Mouse (Mus musculus): Measurements from ENCODE around the gene Tnnc1.

Gene Tnnc1

DNA sequence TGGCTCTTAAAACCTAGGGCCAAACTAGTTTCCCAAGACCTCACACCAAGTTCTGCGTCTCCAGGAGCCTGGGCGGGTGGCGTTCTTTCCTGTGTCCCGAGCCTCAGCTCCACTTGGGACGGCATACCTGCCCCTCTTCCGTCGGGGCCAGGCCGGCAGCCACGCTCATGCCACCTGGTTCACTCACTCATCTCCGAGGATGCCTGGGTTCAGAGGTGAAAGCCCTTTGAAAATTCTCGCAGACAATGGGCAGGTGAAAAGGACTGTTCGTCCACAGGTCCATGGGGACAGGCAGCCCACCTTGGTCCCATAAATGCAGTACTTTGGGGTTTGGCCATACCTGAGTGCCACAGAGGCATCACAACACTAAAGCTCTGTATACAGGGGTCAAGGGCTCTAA, 23.9 kb upstream of the Tnnc1 start:
- DNase-seq (ENCODE audit: low read depth, low spot score), result no peak

DNA sequence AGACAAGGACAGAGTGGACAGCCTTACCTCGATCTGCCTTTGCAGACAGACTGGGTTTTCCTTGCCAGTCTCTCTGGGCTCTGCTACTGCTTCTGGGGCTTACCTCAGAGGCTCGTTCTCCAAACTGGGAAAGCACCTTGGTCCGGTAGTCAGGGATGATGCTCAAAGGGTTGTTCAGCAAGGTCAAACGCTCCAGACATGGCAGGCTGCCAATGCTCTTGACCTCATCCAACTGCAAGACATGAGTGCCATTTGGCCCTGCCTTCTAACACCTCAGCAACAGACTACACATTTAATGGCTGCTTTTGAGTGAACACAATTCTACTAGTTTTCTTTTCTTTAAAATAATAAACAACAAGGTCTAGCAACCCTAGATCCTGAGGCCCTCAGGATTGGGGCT, 21.5 kb upstream of the Tnnc1 start:
- no peak for DNase-seq (ENCODE audit: low read depth, low spot score)

- DNase-seq (ENCODE audit: low read depth, low spot score), result no peak
These were observed 19.3 kb upstream of the Tnnc1 start for GRCm38 (mm10) chr14:31188771-31189181.

DNA sequence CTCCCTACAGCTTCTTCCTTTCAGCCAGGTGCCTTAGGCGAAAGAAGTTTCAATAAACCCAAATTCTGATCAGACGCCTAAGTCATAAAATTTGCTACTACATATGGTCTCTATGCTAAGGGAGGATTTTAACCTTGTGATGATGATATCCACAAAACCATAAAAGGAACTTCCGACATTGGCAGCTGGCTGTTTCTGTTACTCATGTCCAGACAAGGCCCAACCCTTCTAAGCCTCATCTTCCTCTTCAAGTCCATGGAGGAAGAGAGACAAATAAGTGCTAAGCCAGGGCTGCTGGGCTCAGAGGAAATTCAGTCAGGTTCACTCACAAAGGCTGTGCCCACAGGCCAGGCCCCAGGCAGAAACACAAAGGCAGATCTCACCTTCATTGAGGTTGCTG, 18.8 kb upstream of the Tnnc1 start:
- DNase-seq (ENCODE audit: low read depth, low spot score), result no peak

DNA sequence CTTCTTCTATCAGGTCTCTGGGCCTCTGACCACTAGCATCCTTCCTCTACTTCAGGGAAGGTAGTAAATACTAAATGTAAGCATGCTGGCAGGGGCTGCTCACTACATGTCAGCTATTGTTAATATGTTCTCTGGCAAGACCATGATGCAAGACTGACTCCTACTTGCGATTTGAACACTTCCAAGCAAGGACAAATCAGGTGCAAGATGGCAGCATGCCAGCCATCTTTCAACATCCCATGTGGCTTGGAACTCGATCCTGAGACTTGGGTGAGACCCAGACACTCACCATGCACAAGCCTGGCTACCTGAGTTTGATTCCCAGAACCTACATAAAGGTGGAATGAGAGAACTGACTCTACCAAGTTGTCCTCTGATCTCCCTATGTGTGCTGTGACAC, 16.2 kb upstream of the Tnnc1 start:
- no peak for DNase-seq (ENCODE audit: low read depth, low spot score)

DNA sequence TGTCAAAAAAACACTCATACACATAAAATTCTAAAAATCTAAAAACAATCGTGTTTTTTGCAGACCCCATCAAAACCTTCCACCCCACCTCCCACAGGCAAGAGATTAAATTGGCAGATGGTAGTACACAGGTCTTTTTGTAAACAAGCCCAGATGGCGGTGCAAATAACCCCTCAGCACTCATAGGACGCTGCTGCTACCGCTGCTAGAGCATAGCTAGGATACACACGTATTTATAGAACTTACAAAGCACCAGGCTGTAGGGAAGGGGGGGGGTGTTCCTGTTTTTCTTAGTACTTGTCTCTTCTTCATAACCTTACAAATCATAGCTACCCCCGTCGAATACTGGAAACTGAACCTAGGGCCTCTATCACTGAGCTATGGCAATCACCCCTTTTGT, 14.3 kb upstream of the Tnnc1 start:
- DNase-seq (ENCODE audit: low read depth, low spot score), result no peak

DNA sequence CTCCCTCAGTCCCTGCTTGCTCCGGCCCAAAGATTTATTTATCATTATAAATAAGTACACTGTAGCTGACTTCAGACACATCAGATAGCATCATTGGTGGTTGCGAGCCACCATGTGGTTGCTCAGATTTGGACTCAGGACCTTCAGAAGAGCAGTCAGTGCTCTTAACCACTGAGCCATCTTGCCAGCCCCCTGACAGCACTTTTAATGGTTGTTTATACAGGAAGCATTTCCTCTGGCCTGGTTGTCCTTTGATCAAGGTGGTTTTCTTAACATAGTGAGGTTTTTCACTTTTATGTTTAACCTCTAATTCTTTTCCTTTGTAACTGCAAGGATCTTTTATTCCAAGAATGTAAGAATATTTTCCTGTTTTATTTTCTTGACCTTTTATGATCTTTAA, 13.7 kb upstream of the Tnnc1 start:
- DNase-seq (ENCODE audit: low read depth, low spot score), result no peak

DNA sequence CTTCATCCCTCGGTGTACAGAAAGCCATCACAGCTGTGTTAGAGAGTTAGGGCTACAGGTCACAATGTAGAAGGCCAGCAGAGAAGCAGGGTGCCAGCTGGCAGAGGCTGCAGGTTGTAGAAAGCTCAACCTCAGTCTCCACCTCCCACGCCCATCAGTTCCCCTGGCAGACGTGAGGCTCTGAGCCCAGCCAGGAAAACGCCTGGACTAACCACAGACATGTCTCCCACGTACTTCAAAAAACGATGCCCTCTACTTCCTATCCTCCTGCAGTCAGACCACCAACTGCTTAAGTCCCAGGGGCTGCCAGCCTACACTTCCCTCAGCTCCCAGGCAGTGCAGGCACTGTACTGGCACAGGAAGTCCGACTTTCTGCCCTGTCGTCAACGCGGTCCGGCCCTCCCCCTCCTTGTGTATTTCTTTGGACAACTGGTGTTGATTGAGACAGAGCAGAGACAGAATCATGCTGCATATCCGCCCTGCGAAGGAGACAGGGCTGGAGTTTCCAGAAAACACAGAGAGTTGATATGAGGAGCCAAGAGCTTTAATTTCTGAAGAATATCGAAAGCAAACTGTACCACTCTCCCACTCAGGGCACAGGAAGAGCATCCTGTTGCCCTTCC, 13.1 kb upstream of the Tnnc1 start:
- DNase-seq (ENCODE audit: low read depth, low spot score), result no peak

- no peak for DNase-seq (ENCODE audit: low read depth, low spot score)
These were observed 12.6 kb upstream of the Tnnc1 start for GRCm38 (mm10) chr14:31195521-31195920.

- no peak for DNase-seq (ENCODE audit: low read depth, low spot score)
These were observed 12.1 kb upstream of the Tnnc1 start for GRCm38 (mm10) chr14:31195968-31196367.

GRCm38 (mm10) chr14:31197547-31198516, 10.3 kb upstream of the Tnnc1 start:
- DNase-seq (ENCODE audit: low read depth, low spot score), result no peak

DNA sequence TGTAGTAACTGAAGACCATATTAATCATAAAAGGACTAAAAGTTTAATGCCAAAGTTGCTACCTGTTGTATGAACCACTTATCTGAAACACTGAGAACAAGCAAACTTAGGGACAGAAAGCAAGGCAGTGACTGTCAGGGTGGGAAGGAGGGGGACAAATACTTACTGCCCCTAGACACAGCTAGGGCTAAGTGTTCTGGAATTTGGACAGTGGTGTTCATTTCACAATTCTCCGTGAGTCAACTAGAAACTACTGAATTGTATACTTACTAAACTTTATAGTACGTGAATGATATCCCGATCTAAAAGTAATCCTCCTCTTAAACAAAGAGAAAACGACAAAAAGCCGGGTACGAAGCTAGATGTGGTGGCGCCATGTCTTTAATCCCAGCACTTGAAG, 8.5 kb upstream of the Tnnc1 start:
- no peak for DNase-seq (ENCODE audit: low read depth, low spot score)

DNA sequence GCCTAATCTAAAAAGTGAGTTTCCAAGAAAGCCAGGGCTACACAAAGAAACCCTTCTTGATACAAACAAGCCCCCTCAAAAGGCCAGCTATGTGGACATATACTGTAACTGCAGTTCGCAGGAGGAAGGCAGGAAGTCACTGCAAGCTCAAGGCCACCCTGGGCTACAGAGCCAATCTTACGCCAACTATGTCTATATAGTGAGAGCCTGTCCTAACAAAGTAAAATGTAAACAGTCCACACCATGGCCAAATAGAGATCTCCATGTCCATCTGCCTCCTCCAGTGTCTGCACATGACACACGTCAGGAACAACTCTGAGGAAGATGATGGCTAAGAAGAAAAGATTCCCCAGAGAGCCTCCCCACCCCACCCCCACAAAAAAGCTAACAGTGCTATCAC, 8.1 kb upstream of the Tnnc1 start:
- DNase-seq (ENCODE audit: low read depth, low spot score), result no peak

DNA sequence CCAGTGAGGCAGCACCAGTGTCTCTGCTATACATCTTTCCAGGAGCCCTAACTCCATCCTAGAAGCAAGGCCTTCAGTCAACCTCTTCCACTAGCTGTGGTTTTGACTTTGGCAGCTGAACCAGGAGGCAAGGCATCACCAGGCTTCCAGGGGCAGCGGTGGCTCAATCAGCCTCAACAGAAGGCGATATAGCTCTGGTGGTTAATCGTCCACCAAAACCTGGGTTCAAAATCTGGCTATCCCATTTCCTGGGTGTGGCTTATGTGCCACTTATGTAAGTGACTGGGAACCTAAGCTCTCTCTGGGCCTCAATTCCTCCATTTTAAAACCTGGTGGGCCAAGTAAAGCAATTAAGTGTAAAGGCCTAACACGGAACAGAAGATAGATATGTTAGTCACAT, 3.3 kb upstream of the Tnnc1 start:
- no peak for DNase-seq (ENCODE audit: low read depth, low spot score)

DNA sequence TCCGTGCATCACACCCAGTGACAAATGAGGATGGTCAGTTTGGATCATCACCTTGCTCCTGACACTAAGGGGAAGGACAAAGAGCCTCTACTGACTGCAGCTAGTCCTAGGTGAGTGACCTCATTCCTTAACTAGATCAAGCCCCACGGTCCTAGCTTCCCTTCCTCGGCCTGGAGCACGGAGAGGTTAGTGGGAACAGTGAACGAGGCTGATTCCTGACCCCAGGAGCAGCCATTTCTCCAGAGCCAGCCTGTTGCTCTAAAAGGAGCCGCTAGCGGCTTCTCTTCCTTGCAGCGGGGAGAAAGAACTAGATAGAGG, 2.9 kb upstream of the Tnnc1 start:
- DNase-seq (ENCODE audit: low read depth, low spot score), result no peak

DNA sequence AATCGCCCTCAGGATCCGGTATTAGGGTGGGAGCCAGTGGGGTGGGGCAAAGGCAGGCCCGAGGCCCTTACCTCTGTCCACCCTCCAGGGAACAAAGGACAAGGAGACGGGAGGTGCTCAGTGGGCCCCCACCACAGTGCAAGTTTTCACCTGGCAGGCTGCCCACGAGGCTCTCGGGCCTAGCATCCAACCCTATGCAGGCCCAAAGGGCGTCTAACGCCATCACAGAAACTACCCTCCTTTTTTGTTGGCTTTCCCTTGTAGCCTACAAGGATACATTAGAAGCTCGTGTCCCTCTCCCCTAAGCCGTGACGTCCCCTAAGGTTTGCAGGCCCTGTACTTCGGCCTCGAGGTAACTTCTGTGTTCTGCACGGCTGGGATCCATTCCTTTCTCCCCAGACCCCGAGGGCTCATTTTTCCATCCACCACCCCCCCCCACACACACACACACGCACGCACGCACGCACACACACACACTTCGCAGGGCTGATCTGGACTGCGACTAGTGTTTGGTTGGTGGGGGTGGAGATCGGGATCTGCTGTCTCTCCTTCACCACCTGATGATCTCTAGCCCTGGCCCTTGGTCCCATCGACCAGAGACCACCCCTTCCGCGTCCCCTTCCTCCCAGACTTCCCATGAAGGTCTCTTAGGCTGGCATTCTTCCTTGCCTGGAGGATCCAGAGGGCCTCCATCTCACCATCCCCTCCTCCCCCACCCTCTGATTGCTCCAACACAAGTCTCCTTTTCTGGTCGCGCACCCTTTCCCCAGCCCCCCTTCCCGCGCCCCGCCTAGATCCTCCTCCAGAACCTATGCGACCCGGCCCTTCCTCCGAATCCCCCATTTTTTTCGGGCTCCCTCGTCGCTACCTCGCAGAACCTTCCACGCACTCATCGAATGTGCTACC, 2.3 kb upstream of the Tnnc1 start:
- no peak for DNase-seq (ENCODE audit: low read depth, low spot score)

GRCm38 (mm10) chr14:31206472-31206981, 1.6 kb upstream of the Tnnc1 start:
- DNase-seq (ENCODE audit: low read depth, low spot score), result peak; percentile 91

- no peak for DNase-seq (ENCODE audit: low read depth, low spot score)
These were observed 862 bp upstream of the Tnnc1 start for GRCm38 (mm10) chr14:31207070-31207830.

DNA sequence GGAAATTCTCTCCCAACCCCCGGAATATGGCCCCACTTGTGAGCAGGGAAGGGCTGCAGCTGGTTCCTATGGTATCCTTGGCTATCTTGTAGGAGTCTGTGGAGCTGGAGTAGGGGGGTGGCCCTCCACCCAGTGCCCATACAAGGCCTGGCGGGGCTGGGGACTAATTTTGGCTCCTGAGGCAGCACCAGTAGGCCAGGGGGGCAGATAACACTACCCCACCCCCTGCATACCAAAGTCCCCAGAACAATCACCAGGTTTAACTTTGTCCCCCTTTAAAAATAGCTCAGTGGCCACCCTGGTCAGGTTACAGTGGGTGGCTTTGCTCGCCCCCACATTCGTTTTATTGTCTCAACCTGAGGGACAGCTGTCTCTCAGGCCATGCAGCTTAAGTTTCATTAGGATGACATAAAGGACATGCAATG, 1.0 kb downstream of the Tnnc1 start:
- DNase-seq (ENCODE audit: low read depth, low spot score), result no peak

- DNase-seq (ENCODE audit: low read depth, low spot score), result no peak
These were observed 3.7 kb downstream of the Tnnc1 start for GRCm38 (mm10) chr14:31211854-31212253.

DNA sequence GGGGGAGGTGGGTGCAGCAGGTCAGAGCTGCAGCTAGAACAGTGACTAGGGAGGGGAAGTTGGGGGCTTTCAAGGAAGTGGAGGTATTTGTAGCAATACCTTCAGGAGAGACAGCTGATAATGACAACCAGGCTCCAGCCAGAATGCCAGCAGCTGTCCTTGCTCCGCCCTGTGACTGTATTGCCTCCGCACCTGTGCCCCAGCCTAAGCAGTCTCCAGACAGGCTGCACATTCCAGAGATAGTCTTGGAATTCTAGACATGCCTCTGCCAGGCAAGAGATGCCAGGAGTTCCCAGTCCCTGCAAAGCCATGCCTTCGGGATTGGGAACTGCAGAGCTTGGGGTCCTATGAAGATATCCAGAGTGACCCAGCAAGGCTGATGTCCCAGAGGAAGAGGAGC, 4.4 kb downstream of the Tnnc1 start:
- no peak for DNase-seq (ENCODE audit: low read depth, low spot score)
